Mouse (Mus musculus) hindbrain, postnatal 0 days (tissue): ENCODE results near the gene Ociad1. TPM values are rescaled to one million over a fixed set of nuclear protein-coding genes. Genes with fewer than 3 reads are reported as not detected.
"Not testable (repeated sequence)": the region's sequence is repeated elsewhere in the genome, so short reads cannot be mapped to it uniquely, and the experiment has no call there.

Experiments
- ATAC-seq: fragments of 200-750 bp; cut with Nextera tagmentation; 2 replicates; pipeline ENCODE4 v1.8.0; 2017; ENCODE audit warnings: mild to moderate bottlenecking, moderate TSS enrichment, moderate library complexity
- DNase-seq: peaks from one replicate; pipeline ENCODE4 v3.0.0-alpha.2; 2015; ENCODE audit warnings: low spot score
- H3K27ac ChIP-seq: fragments of 300-500 bp; sonication (generic); 2 replicates; pipeline ENCODE4 v1.5.1; 2014; ENCODE audit warnings: mild to moderate bottlenecking
- H3K27me3 ChIP-seq: fragments of 300-500 bp; sonication (generic); 2 replicates; pipeline ENCODE4 v1.6.1; 2014; ENCODE audit warnings: low read length, mixed read lengths; ENCODE audit not compliant: insufficient read depth
- H3K36me3 ChIP-seq: fragments of 300-500 bp; sonication (generic); 2 replicates; pipeline ENCODE4 v1.6.1; 2014; ENCODE audit warnings: low read length, mixed read lengths; ENCODE audit not compliant: insufficient read depth
- H3K4me1 ChIP-seq: fragments of 300-500 bp; sonication (generic); 2 replicates; pipeline ENCODE4 v1.6.1; 2014; ENCODE audit warnings: antibody characterized with exemption, low read length, mixed read lengths; ENCODE audit not compliant: insufficient read depth
- H3K4me2 ChIP-seq: fragments of 300-500 bp; sonication (generic); 2 replicates; pipeline ENCODE4 v1.6.1; 2014; ENCODE audit warnings: low read depth, mild to moderate bottlenecking, low read length, moderate library complexity, mixed read lengths
- H3K4me3 ChIP-seq: fragments of 300-500 bp; sonication (generic); 2 replicates; pipeline ENCODE4 v1.5.1; 2014; ENCODE audit warnings: low read length
- H3K9ac ChIP-seq: fragments of 300-500 bp; sonication (generic); replicated peaks from 2 replicates; pipeline ENCODE4 v1.6.1; 2014; ENCODE audit warnings: mild to moderate bottlenecking, low read length, moderate library complexity, mixed read lengths
- H3K9me3 ChIP-seq: fragments of 300-500 bp; sonication (generic); 2 replicates; pipeline ENCODE4 v1.6.1; 2016; ENCODE audit warnings: low read length, mixed read lengths
- CTCF ChIP-seq: IDR thresholded peaks from 2 replicates; pipeline ENCODE4 v1.5.1; 2016; ENCODE audit warnings: antibody characterized with exemption, control low read depth, low read depth
- WGBS: fragments of 180-500 bp; shearing (Covaris S2); extraction: QIAGEN DNeasy Blood & Tissue Kit; methylation state at CpG from one replicate; pipeline ENCODE4 v1.1.7; 2014; 5-methylcytosine and 5-hydroxymethylcytosine counted together
- polyA plus RNA-seq: library from polyadenylated mRNA; unstranded; fragments of >200 nt; fragmentation: Nextera tagmentation; extraction: Ambion mirVana; gene quantifications from 2 replicates; pipeline ENCODE4 v1.2.1, GENCODE M21; 2015
- total RNA-seq: library from RNA; depleted of rRNA; stranded (reverse); fragments of >200 nt; gene quantifications from 2 replicates; pipeline ENCODE4 v1.2.3, GENCODE M21; 2014

Gene Ociad1
- total and polyA plus RNA-seq, 2 experiments from 2014 or later: 138 to 386 TPM

DNA sequence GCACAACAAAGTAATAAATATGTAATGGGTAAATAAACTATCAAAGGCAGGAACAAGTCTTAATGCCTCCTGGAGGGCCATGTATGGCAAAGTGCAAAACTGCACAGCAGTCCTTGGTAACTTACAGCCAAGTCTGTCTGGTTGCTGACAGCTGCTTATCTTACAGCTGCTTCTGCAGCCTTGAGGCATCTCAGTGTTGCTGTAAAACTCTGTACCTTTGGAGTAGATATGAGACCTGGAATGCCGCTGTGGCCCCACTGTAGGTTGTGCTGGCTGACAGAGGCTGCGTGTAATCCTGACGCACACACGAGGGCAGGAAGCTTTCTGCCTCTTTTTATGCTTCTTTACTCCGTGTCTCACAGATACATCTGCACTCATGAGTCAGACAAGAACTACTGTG is 18.9 kb downstream of the Ociad1 start:
- Histone ChIP-seq H3K27me3 (no peaks in the 10 kb centered on the region), H3K27ac (no peak overlapping the region)
- no peak for DNase-seq

GRCm38 (mm10) chr5:73313591-73313990 is 21.0 kb downstream of the Ociad1 start:
- no peak overlapping the region for H3K4me3 ChIP-seq
- H3K36me3 ChIP-seq: peaks cover 32% of the 10 kb centered on the region; the same call in 1 of the 2 replicates
- H3K9ac ChIP-seq: no peak overlapping the region
- H3K4me1 ChIP-seq: no peaks in the 10 kb centered on the region
- ATAC-seq (no peak), DNase-seq (no peak)
- TF ChIP-seq CTCF: no peak
- no peaks in the 10 kb centered on the region for H3K9me3 ChIP-seq
- no peak overlapping the region for H3K27ac ChIP-seq
- WGBS: 92% methylated on average over 10 of the region's 10 CpGs
- no peaks in the 10 kb centered on the region for H3K27me3 ChIP-seq
- H3K4me2 ChIP-seq: no peak overlapping the region

More for the DNA sequence above, 18.9 kb downstream of the Ociad1 start:
- no peak overlapping the region for H3K9ac ChIP-seq
- H3K4me3 ChIP-seq: no peak overlapping the region
- no peak overlapping the region for H3K4me2 ChIP-seq
- no peaks in the 10 kb centered on the region for H3K4me1 ChIP-seq
- H3K36me3 ChIP-seq: peaks cover 41% of the 10 kb centered on the region
- H3K9me3 ChIP-seq: no peaks in the 10 kb centered on the region
- TF ChIP-seq CTCF: no peak
- WGBS: 98% methylated on average over 5 of the region's 5 CpGs
- no peak for ATAC-seq

GRCm38 (mm10) chr5:73314654-73315053 is 22.1 kb downstream of the Ociad1 start:
- Histone ChIP-seq H3K27ac (no peak overlapping the region), H3K4me3 (no peak overlapping the region), H3K36me3 (peaks cover 30% of the 10 kb centered on the region; the same call in 1 of the 2 replicates), H3K9ac (no peak overlapping the region), H3K27me3 (no peaks in the 10 kb centered on the region), H3K9me3 (no peaks in the 10 kb centered on the region), H3K4me1 (no peaks in the 10 kb centered on the region), H3K4me2 (no peak overlapping the region)
- ATAC-seq (no peak), DNase-seq (no peak)
- 98% methylated on average over 2 of the region's 2 CpGs for WGBS
- no peak for TF ChIP-seq CTCF

DNA sequence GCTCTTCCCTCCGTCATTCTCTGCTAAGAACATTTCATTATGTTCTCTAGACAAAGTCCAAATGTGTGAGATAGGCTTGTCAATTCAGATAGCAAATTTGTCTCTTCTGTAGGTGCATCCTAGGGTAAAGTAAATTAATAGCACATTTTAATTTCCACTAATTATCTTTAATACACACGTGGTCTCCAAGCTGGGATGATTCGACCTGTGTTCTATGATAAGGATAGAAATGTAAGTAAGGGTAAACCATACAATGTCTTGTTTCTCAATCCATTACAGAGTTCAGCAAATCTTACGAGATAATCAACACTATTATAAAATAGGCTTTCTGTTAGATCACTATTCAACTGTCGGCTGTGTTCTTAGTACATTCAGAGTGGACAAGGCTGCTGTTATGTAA is 26.7 kb downstream of the Ociad1 start:
- Histone ChIP-seq H3K4me2 (no peak overlapping the region), H3K27ac (no peak overlapping the region), H3K4me3 (no peak overlapping the region), H3K4me1 (no peaks in the 10 kb centered on the region), H3K9me3 (no peaks in the 10 kb centered on the region), H3K27me3 (no peaks in the 10 kb centered on the region), H3K9ac (no peak overlapping the region), H3K36me3 (peaks cover 16% of the 10 kb centered on the region; the same call in 1 of the 2 replicates)
- TF ChIP-seq CTCF: no peak
- DNase-seq: no peak
- WGBS: 90% methylated on average over 5 of the region's 5 CpGs
- no peak for ATAC-seq

DNA sequence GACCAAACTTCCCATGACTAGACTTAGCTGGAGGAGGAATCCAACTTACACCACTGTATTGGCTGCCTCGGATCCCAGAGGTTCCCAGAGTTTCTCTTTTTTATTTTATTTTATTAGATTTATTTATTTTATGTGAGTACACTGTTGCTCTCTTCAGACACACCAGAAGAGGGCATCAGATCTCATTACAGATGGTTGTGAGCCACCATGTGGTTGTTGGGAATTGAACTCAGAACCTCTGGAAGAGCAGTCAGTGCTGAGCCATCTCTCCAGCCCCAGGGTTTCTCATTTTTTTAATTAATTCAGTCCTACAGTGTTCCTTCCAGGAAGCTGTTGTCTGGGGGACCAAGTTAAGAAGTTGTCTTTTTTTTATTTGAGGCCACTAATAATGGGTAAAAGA is 30.1 kb downstream of the Ociad1 start:
- 100% methylated on average over 1 of the region's 1 CpGs for WGBS
- not testable (repeated sequence) for ATAC-seq, H3K27ac ChIP-seq, H3K4me3 ChIP-seq, H3K9ac ChIP-seq, H3K4me2 ChIP-seq, H3K4me1 ChIP-seq, H3K9me3 ChIP-seq, DNase-seq, H3K36me3 ChIP-seq, H3K27me3 ChIP-seq

DNA sequence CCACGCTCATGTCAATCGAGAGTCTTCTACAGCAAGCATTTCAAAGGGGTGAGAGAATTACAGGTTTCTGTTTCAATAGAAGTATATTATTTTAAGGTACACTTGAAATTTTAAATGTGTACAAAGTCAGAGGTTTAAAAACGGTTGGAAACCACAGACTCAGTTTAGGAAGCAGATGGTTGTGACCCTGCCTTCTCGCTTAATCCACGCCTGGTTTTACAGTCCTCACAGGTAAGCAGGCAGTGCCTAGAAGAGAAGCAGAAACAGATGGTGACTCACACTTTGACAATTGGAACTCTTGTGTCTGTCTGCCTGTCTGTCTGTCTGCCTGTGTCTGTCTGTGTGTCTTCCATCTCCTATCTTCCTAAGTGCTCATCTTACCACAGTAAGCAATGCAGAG is 31.0 kb downstream of the Ociad1 start:
- WGBS: 87% methylated on average over 5 of the region's 5 CpGs
- no peak for TF ChIP-seq CTCF
- Histone ChIP-seq H3K4me1 (no peaks in the 10 kb centered on the region), H3K27ac (no peak overlapping the region), H3K9ac (no peak overlapping the region), H3K4me3 (no peak overlapping the region), H3K9me3 (no peaks in the 10 kb centered on the region), H3K36me3 (no peaks in the 10 kb centered on the region), H3K27me3 (no peaks in the 10 kb centered on the region), H3K4me2 (no peak overlapping the region)
- ATAC-seq (no peak), DNase-seq (no peak)

DNA sequence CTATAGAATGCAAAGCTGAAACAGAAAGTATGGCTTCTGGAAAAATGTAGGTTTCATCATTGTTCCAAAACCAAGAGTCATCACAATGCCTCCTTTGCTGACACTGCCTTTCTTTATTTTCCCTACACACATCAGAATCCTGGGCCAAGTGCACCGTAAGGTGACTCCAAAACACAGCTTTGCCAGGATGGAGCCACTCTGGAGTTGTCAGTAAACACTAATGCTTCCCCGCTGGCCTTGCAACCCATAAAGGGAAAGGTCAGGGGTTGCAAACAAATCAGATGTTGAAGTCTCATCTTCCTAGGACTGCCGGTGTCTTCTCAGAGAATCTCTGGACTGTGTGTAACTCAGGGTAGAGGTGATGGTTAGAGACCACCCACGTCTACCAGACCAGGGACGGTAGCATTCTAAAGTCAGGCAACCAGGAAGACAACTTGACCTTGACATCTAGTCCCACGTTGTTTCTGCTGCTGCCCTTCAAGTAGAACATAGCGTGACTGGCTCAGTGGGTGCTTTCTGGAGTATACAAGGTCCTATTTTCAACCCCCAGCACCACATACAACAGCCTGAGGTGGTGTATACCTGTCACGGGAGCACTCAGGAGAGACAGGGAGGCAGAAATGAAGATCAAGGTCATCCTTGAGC is 32.1 kb downstream of the Ociad1 start:
- Histone ChIP-seq H3K4me3 (no peak overlapping the region), H3K4me1 (no peaks in the 10 kb centered on the region), H3K9ac (no peak overlapping the region), H3K27me3 (no peaks in the 10 kb centered on the region), H3K4me2 (no peak overlapping the region), H3K27ac (no peak overlapping the region), H3K9me3 (no peaks in the 10 kb centered on the region), H3K36me3 (no peaks in the 10 kb centered on the region)
- DNase-seq (no peak), ATAC-seq (no peak)
- WGBS: 81% methylated on average over 8 of the region's 8 CpGs
- no peak for TF ChIP-seq CTCF
